Mouse (Mus musculus) lung, postnatal 0 days (tissue): ENCODE data around the gene Adi1. TPM values are rescaled to one million over a fixed set of nuclear protein-coding genes. Genes with fewer than 3 reads are reported as not detected.

Experiments
- ATAC-seq: fragments of 200-750 bp; cut with Nextera tagmentation; 2 replicates; pipeline ENCODE4 v1.8.0; 2017; ENCODE audit warnings: moderate library complexity
- DNase-seq: peaks from one replicate; pipeline ENCODE4 v3.0.0-alpha.2; 2016; ENCODE audit warnings: low spot score
- H3K27ac ChIP-seq: fragments of 300-500 bp; sonication (generic); 2 replicates; pipeline ENCODE4 v1.5.1; 2014; ENCODE audit warnings: antibody characterized with exemption, mild to moderate bottlenecking, low read length, mixed read lengths
- H3K27me3 ChIP-seq: fragments of 300-500 bp; sonication (generic); replicated peaks from 2 replicates; pipeline ENCODE4 v1.6.1; 2014; ENCODE audit warnings: low read length, mixed read lengths; ENCODE audit not compliant: insufficient read depth
- H3K36me3 ChIP-seq: fragments of 300-500 bp; sonication (generic); 2 replicates; pipeline ENCODE4 v1.6.1; 2014; ENCODE audit warnings: low read length, mixed read lengths; ENCODE audit not compliant: insufficient read depth
- H3K4me1 ChIP-seq: fragments of 300-500 bp; sonication (generic); 2 replicates; pipeline ENCODE4 v1.6.1; 2014; ENCODE audit warnings: antibody characterized with exemption, low read depth, low read length, mixed read lengths; ENCODE audit not compliant: insufficient read depth
- H3K4me2 ChIP-seq: fragments of 300-500 bp; sonication (generic); replicated peaks from 2 replicates; pipeline ENCODE4 v1.6.1; 2014; ENCODE audit warnings: low read depth, mild to moderate bottlenecking, low read length, moderate library complexity, mixed read lengths
- H3K4me3 ChIP-seq: fragments of 300-500 bp; sonication (generic); 2 replicates; pipeline ENCODE4 v1.5.1; 2014; ENCODE audit warnings: low read depth, low read length
- H3K9ac ChIP-seq: fragments of 300-500 bp; sonication (generic); replicated peaks from 2 replicates; pipeline ENCODE4 v1.6.1; 2014; ENCODE audit warnings: low read depth, mild to moderate bottlenecking
- H3K9me3 ChIP-seq: fragments of 300-500 bp; sonication (generic); 2 replicates; pipeline ENCODE4 v1.6.1; 2016; ENCODE audit warnings: low read length, mixed read lengths
- CTCF ChIP-seq: IDR thresholded peaks from 2 replicates; pipeline ENCODE4 v1.5.1; 2016; ENCODE audit warnings: antibody characterized with exemption, mild to moderate bottlenecking
- EP300 ChIP-seq: IDR thresholded peaks from 2 replicates; pipeline ENCODE4 v1.6.1; 2016; ENCODE audit warnings: antibody characterized with exemption, mild to moderate bottlenecking, control low read depth
- WGBS: fragments of 180-500 bp; shearing (Covaris S2); extraction: QIAGEN DNeasy Blood & Tissue Kit; methylation state at CpG from one replicate; pipeline ENCODE4 v1.1.7; 2014; 5-methylcytosine and 5-hydroxymethylcytosine counted together
- polyA plus RNA-seq: library from polyadenylated mRNA; unstranded; fragments of >200 nt; fragmentation: Nextera tagmentation; extraction: Ambion mirVana; gene quantifications from 2 replicates; pipeline ENCODE4 v1.2.1, GENCODE M21; 2015

Adi1 gene
- polyA plus RNA-seq, 1 experiment from 2014 or later, result 54.5 TPM

GRCm38 (mm10) chr12:28690730-28691129 lies 15.7 kb downstream of the Adi1 start:
- H3K4me1 ChIP-seq, result no peaks in the 10 kb centered on the region
- no peaks in the 10 kb centered on the region for H3K9me3 ChIP-seq
- H3K9ac ChIP-seq, result no peak overlapping the region
- no peak for ATAC-seq
- 90% methylated on average over 7 of the region's 7 CpGs for WGBS
- no peak for DNase-seq
- H3K4me2 ChIP-seq, result no peak overlapping the region
- no peaks in the 10 kb centered on the region for H3K27me3 ChIP-seq
- TF ChIP-seq EP300 (no peak), CTCF (no peak)
- H3K4me3 ChIP-seq, result no peak overlapping the region
- no peak overlapping the region for H3K27ac ChIP-seq
- peaks cover 14% of the 10 kb centered on the region for H3K36me3 ChIP-seq

GRCm38 (mm10) chr12:28693738-28694137 lies 18.7 kb downstream of the Adi1 start:
- TF ChIP-seq CTCF (no peak), EP300 (no peak)
- Histone ChIP-seq H3K27ac (no peak overlapping the region), H3K27me3 (no peaks in the 10 kb centered on the region), H3K9ac (no peak overlapping the region), H3K36me3 (peaks cover 14% of the 10 kb centered on the region), H3K9me3 (no peaks in the 10 kb centered on the region), H3K4me2 (no peak overlapping the region), H3K4me1 (no peaks in the 10 kb centered on the region), H3K4me3 (no peak overlapping the region)
- ATAC-seq, result peak; percentile 51; the same call in 1 of the 2 replicates
- no peak for DNase-seq
- WGBS, result 30% methylated on average over 3 of the region's 3 CpGs

GRCm38 (mm10) chr12:28694231-28694630 lies 19.2 kb downstream of the Adi1 start:
- no peak overlapping the region for H3K27ac ChIP-seq
- TF ChIP-seq CTCF (no peak), EP300 (no peak)
- H3K27me3 ChIP-seq, result no peaks in the 10 kb centered on the region
- peak; percentile 64 for ATAC-seq
- H3K4me2 ChIP-seq, result no peak overlapping the region
- WGBS, result 28% methylated on average over 2 of the region's 2 CpGs
- H3K4me1 ChIP-seq, result no peaks in the 10 kb centered on the region
- no peaks in the 10 kb centered on the region for H3K9me3 ChIP-seq
- peaks cover 9% of the 10 kb centered on the region for H3K36me3 ChIP-seq
- H3K4me3 ChIP-seq, result no peak overlapping the region
- no peak overlapping the region for H3K9ac ChIP-seq
- DNase-seq, result peak; percentile 36

- no peak overlapping the region for H3K9ac ChIP-seq
- H3K9me3 ChIP-seq, result no peaks in the 10 kb centered on the region
- DNase-seq (no peak), ATAC-seq (no peak)
- no peak overlapping the region for H3K4me2 ChIP-seq
- 80% methylated on average over 7 of the region's 7 CpGs for WGBS
- no peaks in the 10 kb centered on the region for H3K4me1 ChIP-seq
- no peak overlapping the region for H3K27ac ChIP-seq
- H3K27me3 ChIP-seq, result no peaks in the 10 kb centered on the region
- H3K36me3 ChIP-seq, result peaks cover 4% of the 10 kb centered on the region
- H3K4me3 ChIP-seq, result no peak overlapping the region
- TF ChIP-seq EP300 (no peak), CTCF (no peak)
These were observed 19.7 kb downstream of the Adi1 start for GRCm38 (mm10) chr12:28694776-28695175.

GRCm38 (mm10) chr12:28697821-28698595 lies 23.0 kb downstream of the Adi1 start:
- 59% methylated on average over 14 of the region's 14 CpGs for WGBS
- ATAC-seq, result peak; percentile 51

GRCm38 (mm10) chr12:28699086-28699485 lies 24.1 kb downstream of the Adi1 start:
- Histone ChIP-seq H3K4me1 (no peaks in the 10 kb centered on the region), H3K27me3 (no peaks in the 10 kb centered on the region), H3K4me2 (no peak overlapping the region), H3K27ac (no peak overlapping the region), H3K4me3 (no peak overlapping the region), H3K36me3 (peaks cover 5% of the 10 kb centered on the region; the same call in 1 of the 2 replicates), H3K9me3 (no peaks in the 10 kb centered on the region), H3K9ac (no peak overlapping the region)
- DNase-seq, result no peak
- WGBS, result 63% methylated on average over 5 of the region's 5 CpGs
- peak; percentile 24; the same call in 1 of the 2 replicates for ATAC-seq
- no peak for TF ChIP-seq EP300
- no peak for TF ChIP-seq CTCF

More at GRCm38 (mm10) chr12:28697821-28698595, 23.0 kb downstream of the Adi1 start:
- H3K27me3 ChIP-seq, result no peaks in the 10 kb centered on the region
- peak; percentile 43 for DNase-seq
- no peak overlapping the region for H3K9ac ChIP-seq
- no peaks in the 10 kb centered on the region for H3K9me3 ChIP-seq
- no peak overlapping the region for H3K4me3 ChIP-seq
- TF ChIP-seq CTCF (no peak), EP300 (no peak)
- H3K4me1 ChIP-seq, result no peaks in the 10 kb centered on the region
- H3K36me3 ChIP-seq, result peaks cover 1% of the 10 kb centered on the region; the same call in 1 of the 2 replicates
- no peak overlapping the region for H3K4me2 ChIP-seq
- H3K27ac ChIP-seq, result no peak overlapping the region
